Mouse (Mus musculus) natural killer cell, adult 2 months (primary cell): Measurements from ENCODE around the gene Tnks2.

Source experiments
- DNase-seq, 2 experiments: peaks; one replicate each; pipeline ENCODE4 v3.0.0; 2022; ENCODE audit warnings: low spot score in 2 of 2

Tnks2 gene

DNA sequence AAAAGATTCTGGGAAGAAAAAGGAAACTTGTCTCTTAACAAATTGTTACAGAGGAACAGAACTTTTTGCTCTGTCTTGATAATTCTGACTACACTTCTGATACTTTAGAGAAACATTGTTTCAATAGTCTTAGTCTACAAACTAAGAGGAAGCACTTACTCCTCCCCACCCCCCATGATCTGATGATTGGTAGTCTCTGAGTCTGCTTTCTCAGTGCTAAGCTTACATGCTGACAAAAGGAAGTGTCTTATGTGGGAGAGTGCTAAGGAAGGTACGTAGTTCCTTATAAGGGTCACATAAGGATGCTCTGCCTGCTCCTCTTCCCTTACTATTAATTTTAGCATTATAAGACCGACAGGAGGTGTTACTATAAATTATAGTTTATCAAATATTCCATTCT, 98.6 kb downstream of the Tnks2 start:
- peak in 1 of 2 experiments; percentile 30 for DNase-seq

DNA sequence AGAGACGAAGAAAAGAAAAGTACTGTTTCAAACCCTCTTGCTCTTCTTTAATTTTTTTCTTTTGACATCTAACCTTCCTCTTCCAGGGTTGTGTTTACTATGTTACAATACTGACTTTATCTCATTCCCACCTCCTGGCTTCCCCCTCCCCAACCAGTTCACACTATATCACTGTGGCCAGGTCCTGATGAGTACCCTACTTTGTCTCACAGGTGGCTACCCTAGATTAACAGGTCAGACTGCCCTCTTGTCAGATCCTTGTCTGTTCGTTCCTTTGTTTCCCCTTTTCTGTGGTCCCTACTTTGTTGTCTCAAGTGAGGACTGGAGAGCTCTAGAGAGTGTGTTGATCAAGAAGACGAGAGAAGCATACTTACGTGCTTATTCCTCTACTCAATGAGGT, 102.3 kb downstream of the Tnks2 start:
- no peak for DNase-seq

DNA sequence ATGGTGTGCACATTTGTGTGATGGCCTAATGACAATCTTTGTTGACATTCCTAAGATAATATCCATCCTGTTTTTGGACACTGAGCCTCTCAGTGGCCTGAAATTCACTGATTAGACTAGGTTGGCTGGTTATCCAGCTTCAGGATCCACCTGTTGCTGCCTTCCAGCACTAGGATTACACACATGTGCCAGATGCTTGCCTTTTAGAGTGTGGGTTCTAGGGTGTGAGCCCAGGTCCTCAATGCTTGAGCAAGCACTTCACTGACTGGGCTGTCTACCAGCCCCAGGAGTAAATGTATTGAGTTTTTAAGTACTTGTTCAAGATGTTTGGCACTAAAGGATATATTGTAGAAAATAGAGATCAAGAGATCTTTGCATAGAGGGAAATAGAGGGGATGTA, 104.0 kb downstream of the Tnks2 start:
- no peak for DNase-seq

DNA sequence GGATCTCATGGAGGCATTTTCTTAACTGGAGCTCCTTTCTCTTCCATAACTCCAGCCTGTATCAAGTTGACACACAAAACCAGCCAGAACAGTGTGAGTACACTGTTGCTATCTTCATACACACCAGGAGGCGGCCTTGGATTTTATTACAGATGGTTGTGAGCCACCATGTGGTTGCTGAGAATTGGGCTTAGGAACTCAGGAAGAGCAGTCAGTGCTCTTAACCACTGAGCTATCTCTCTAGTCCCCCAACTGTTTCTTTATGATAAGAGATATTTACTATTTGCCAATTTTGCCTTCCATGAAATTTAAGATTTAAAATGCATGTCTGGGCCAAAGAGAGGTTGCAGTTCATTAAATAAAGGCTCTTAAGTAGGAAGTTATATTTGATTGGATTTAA, 106.0 kb downstream of the Tnks2 start:
- DNase-seq: no peak
